Mouse (Mus musculus): ENCODE data around the gene Csnk1d. TPM values are rescaled to one million over a fixed set of nuclear protein-coding genes. Genes with fewer than 3 reads are reported as not detected.

Gene Csnk1d
- total and polyA plus RNA-seq, 3 experiments, result 77.8 to 136 (median 96.8) TPM

DNA sequence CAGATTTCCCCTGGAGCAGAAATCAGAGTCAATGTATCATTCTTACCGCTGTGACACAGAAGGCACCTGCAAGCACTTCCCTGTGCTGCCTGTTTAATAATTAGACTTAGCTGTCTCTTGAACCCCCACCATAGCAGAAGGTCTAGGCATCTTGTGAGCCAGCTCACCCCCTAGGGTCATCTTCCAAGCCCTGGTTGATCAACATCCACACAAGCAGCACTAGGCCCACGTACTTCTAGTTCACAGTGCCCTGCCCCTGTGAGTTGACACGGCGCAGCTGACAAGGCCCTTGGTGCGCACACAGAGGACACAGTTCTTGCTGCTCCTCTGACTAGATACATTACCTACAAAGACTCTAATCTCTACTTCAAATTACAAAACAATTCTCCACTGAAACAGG, 21.4 kb downstream of the Csnk1d start:
- Histone ChIP-seq H3K36me3 (replicated peaks in 1 of 2; ENCODE audit: control insufficient read depth in 1 of 2, insufficient read depth in 1 of 2, low read length in 1 of 2) (peaks cover 92 to 100% of the 10 kb centered on the region in 2 experiments), H3K79me2 (replicated peaks; ENCODE audit: control insufficient read depth, extremely low read depth, insufficient read depth, poor library complexity, severe bottlenecking) (peaks cover 15% of the 10 kb centered on the region; the same call in 1 of the 2 replicates), H3K9ac (ENCODE audit: insufficient read depth, low read depth) (no peak overlapping the region), H3K4me2 (ENCODE audit: insufficient read depth, low read depth, poor library complexity, severe bottlenecking) (no peak overlapping the region), H3K27me3 (replicated peaks) (no peaks in the 10 kb centered on the region), H3K9me3 (replicated peaks; ENCODE audit: low read length) (no peaks in the 10 kb centered on the region), H3K4me3 (replicated peaks in 1 of 3; ENCODE audit: low read depth in 2 of 3, low read length in 2 of 3, poor library complexity in 1 of 3) (no peak overlapping the region), H3K4me1 (ENCODE audit: control insufficient read depth in 1 of 2, insufficient read depth in 2 of 2) (no peaks in the 10 kb centered on the region), H3K27ac (ENCODE audit: insufficient read depth, low read depth) (no peak overlapping the region)
- in situ Hi-C loops (cut with MboI; ENCODE audit: low pct_ligation_motif_present, low pct_unique_long_range_greater_than_20kb, low sequenced_read_pairs) (no loop called here), dilution Hi-C loops (cut with MboI; ENCODE audit: extremely low pct_ligation_motif_present, extremely low pct_unique_long_range_greater_than_20kb, low sequenced_read_pairs) (no loop called here)
- TF ChIP-seq KAT2A (IDR thresholded peaks at IDR 0.05; ENCODE audit: insufficient replicate concordance, low read length), result no peak
- no peak for TF ChIP-seq NRF1 (IDR thresholded peaks at IDR 0.05; ENCODE audit: low read depth, low read length)
- TF ChIP-seq POLR2AphosphoS2 (IDR thresholded peaks at IDR 0.05; ENCODE audit: low read depth, low read length), result no peak
- no peak for TF ChIP-seq ZKSCAN1 (IDR thresholded peaks at IDR 0.05; ENCODE audit: borderline replicate concordance, low read depth, low read length)
- TF ChIP-seq IRF4 (IDR thresholded peaks at IDR 0.05; ENCODE audit: low read depth, low read length), result no peak
- TF ChIP-seq RCOR1 (conservative IDR thresholded peaks at IDR 0.05; ENCODE audit: low read depth, low read length), result no peak
- TF ChIP-seq MXI1 (IDR thresholded peaks at IDR 0.05; ENCODE audit: low read depth, low read length), result no peak
- TF ChIP-seq ETS1 (conservative IDR thresholded peaks at IDR 0.05; ENCODE audit: low read depth, low read length), result no peak
- no peak for DNase-seq (ENCODE audit: extremely low read depth)

DNA sequence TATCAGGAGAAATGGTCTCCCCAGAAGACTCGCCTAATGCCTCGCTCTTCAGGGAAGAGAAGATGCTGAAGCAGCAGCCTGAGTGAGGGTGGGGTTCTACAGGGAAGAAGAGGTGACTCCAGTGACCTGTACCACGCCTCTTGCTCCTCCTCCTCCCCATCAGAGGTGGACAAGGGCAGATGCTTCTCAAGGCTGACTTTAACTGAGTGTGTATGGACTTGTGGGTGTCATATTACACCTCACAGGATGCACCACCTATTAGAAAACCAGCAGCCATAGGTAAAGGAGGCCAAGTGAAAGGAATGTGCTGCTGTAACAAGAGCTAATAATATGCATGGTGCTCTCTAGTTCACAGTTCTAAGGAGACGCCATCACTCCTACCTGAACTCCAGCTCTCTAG, 25.5 kb downstream of the Csnk1d start:
- TF ChIP-seq TBP (conservative IDR thresholded peaks at IDR 0.05; ENCODE audit: low read depth, low read length) (no peak), ZKSCAN1 (IDR thresholded peaks at IDR 0.05; ENCODE audit: borderline replicate concordance, low read depth, low read length) (no peak), KAT2A (IDR thresholded peaks at IDR 0.05; ENCODE audit: insufficient replicate concordance, low read length) (no peak), USF1 (IDR thresholded peaks at IDR 0.05; ENCODE audit: low read depth, low read length) (no peak), USF2 (conservative IDR thresholded peaks at IDR 0.05; ENCODE audit: low read depth, low read length) (no peak), POLR2A (IDR thresholded peaks at IDR 0.05; ENCODE audit: low read depth, low read length) (no peak), JUND (conservative IDR thresholded peaks at IDR 0.05; ENCODE audit: low read depth, low read length) (no peak), RCOR1 (conservative IDR thresholded peaks at IDR 0.05; ENCODE audit: low read depth, low read length) (no peak), E2F4 (IDR thresholded peaks at IDR 0.05; ENCODE audit: insufficient replicate concordance, low read depth, low read length) (no peak), HCFC1 (IDR thresholded peaks at IDR 0.05; ENCODE audit: low read depth, low read length) (no peak), EP300 (IDR thresholded peaks at IDR 0.05; ENCODE audit: low read length) (no peak), ETS1 (conservative IDR thresholded peaks at IDR 0.05; ENCODE audit: low read depth, low read length) (no peak), MAX (IDR thresholded peaks at IDR 0.05; ENCODE audit: low read length) (no peak), IRF4 (IDR thresholded peaks at IDR 0.05; ENCODE audit: low read depth, low read length) (no peak), CHD2 (IDR thresholded peaks at IDR 0.05; ENCODE audit: low read length) (no peak), ZNF384 (IDR thresholded peaks at IDR 0.05; ENCODE audit: low read depth, low read length) (no peak), MAZ (IDR thresholded peaks at IDR 0.05; ENCODE audit: low read depth, low read length) (no peak)
- H3K4me1 ChIP-seq (ENCODE audit: control insufficient read depth in 1 of 2, insufficient read depth in 2 of 2), result no peaks in the 10 kb centered on the region
- dilution Hi-C loops (cut with MboI; ENCODE audit: extremely low pct_ligation_motif_present, extremely low pct_unique_long_range_greater_than_20kb, low sequenced_read_pairs), result no loop called here
- H3K27me3 ChIP-seq (replicated peaks), result no peaks in the 10 kb centered on the region
- H3K9me3 ChIP-seq (replicated peaks; ENCODE audit: low read length), result no peaks in the 10 kb centered on the region
- H3K9ac ChIP-seq (ENCODE audit: insufficient read depth, low read depth), result no peak overlapping the region
- no peak overlapping the region for H3K4me3 ChIP-seq (replicated peaks in 1 of 3; ENCODE audit: low read depth in 2 of 3, low read length in 2 of 3, poor library complexity in 1 of 3)
- H3K27ac ChIP-seq (ENCODE audit: insufficient read depth, low read depth), result no peak overlapping the region
- DNase-seq (ENCODE audit: extremely low read depth), result no peak
- in situ Hi-C loops (cut with MboI; ENCODE audit: low pct_ligation_motif_present, low pct_unique_long_range_greater_than_20kb, low sequenced_read_pairs), result no loop called here
- H3K79me2 ChIP-seq (replicated peaks; ENCODE audit: control insufficient read depth, extremely low read depth, insufficient read depth, poor library complexity, severe bottlenecking), result 0 out of 2 replicates have a peak, but pooled peaks cover 3% of the 10 kb centered on the region
- peaks cover 91 to 100% of the 10 kb centered on the region in 2 experiments for H3K36me3 ChIP-seq (replicated peaks in 1 of 2; ENCODE audit: control insufficient read depth in 1 of 2, insufficient read depth in 1 of 2, low read length in 1 of 2)
- no peak overlapping the region for H3K4me2 ChIP-seq (ENCODE audit: insufficient read depth, low read depth, poor library complexity, severe bottlenecking)
